Mouse (Mus musculus) midbrain, embryonic 11.5 days (tissue): ENCODE data around the gene Bcl11b. TPM values are rescaled to one million over a fixed set of nuclear protein-coding genes. Genes with fewer than 3 reads are reported as not detected.

Experiments used
- ATAC-seq: fragments of 200-750 bp; cut with Nextera tagmentation; 2 replicates; pipeline ENCODE4 v1.8.0; 2017; ENCODE audit warnings: moderate TSS enrichment, moderate library complexity; ENCODE audit not compliant: low FRiP score
- DNase-seq: peaks from one replicate; pipeline ENCODE4 v3.0.0; 2015; ENCODE audit warnings: low spot score; ENCODE audit errors: missing footprints
- H3K27ac ChIP-seq: fragments of 300-500 bp; sonication (generic); 2 replicates; pipeline ENCODE4 v1.5.1; 2014; ENCODE audit warnings: low read depth, low read length
- H3K27me3 ChIP-seq: fragments of 300-500 bp; sonication (generic); 2 replicates; pipeline ENCODE4 v1.6.1; 2014; ENCODE audit warnings: mild to moderate bottlenecking, low read length, moderate library complexity, mixed read lengths; ENCODE audit not compliant: control insufficient read depth, insufficient read depth
- H3K36me3 ChIP-seq: fragments of 300-500 bp; sonication (generic); 2 replicates; pipeline ENCODE4 v1.6.1; 2014; ENCODE audit warnings: mild to moderate bottlenecking, low read length, moderate library complexity, mixed read lengths; ENCODE audit not compliant: control insufficient read depth, insufficient read depth
- H3K4me1 ChIP-seq: fragments of 300-500 bp; sonication (generic); 2 replicates; pipeline ENCODE4 v1.6.1; 2014; ENCODE audit warnings: low read length; ENCODE audit not compliant: control insufficient read depth, insufficient read depth
- H3K4me2 ChIP-seq: fragments of 300-500 bp; sonication (generic); 2 replicates; pipeline ENCODE4 v1.6.1; 2014; ENCODE audit warnings: mild to moderate bottlenecking, moderate library complexity
- H3K4me3 ChIP-seq: fragments of 300-500 bp; sonication (generic); 2 replicates; pipeline ENCODE4 v1.5.1; 2014; ENCODE audit warnings: low read depth, low read length
- H3K9ac ChIP-seq: fragments of 300-500 bp; sonication (generic); 2 replicates; pipeline ENCODE4 v1.6.1; 2014; ENCODE audit warnings: low read length
- H3K9me3 ChIP-seq: fragments of 300-500 bp; sonication (generic); 2 replicates; pipeline ENCODE4 v1.6.1; 2016; ENCODE audit warnings: low read length; ENCODE audit not compliant: control insufficient read depth
- WGBS: fragments of 180-500 bp; shearing (Covaris S2); extraction: QIAGEN DNeasy Blood & Tissue Kit; methylation state at CpG from one replicate; pipeline ENCODE4 v1.1.7; 2014; 5-methylcytosine and 5-hydroxymethylcytosine counted together
- polyA plus RNA-seq: library from polyadenylated mRNA; unstranded; fragments of >200 nt; fragmentation: Nextera tagmentation; extraction: Ambion mirVana; gene quantifications from 2 replicates; pipeline ENCODE4 v1.2.1, GENCODE M21; 2014

Bcl11b gene
- polyA plus RNA-seq, 1 experiment from 2014 or later = 6.3 TPM

DNA sequence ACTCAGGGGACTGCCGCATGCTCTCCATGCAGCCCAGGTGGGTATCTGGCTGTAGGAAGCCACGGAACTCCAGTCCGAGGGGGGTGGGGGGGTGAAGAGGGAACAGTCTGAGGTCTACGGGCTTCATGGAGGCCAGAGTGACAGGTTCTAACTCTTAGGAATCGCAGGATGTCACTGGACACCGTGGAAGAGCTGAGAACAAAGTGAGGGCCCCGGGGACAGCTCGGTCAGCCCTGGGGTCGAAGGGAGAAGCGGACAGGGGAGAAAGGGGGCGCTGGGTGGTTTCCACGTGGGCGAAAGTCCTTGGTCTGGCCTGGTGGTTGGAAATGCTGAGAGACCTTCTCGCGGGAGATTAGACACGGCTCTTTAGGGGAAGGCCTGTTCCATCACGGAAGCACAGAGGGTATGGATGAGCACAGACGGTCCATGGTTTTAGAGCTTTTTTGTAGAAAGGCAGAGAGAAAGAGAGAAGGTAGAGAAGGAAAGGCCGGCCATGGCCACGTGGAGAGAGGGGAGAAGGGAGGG is 133.8 kb downstream of the Bcl11b start:
- Histone ChIP-seq H3K27me3 (no peaks in the 10 kb centered on the region), H3K4me3 (no peak overlapping the region), H3K9ac (no peak overlapping the region), H3K27ac (no peak overlapping the region), H3K36me3 (no peaks in the 10 kb centered on the region), H3K4me2 (no peak overlapping the region), H3K4me1 (no peaks in the 10 kb centered on the region), H3K9me3 (no peaks in the 10 kb centered on the region)
- 83% methylated on average over 20 of the region's 20 CpGs for WGBS
- DNase-seq = peak; percentile 51
- no peak for ATAC-seq

DNA sequence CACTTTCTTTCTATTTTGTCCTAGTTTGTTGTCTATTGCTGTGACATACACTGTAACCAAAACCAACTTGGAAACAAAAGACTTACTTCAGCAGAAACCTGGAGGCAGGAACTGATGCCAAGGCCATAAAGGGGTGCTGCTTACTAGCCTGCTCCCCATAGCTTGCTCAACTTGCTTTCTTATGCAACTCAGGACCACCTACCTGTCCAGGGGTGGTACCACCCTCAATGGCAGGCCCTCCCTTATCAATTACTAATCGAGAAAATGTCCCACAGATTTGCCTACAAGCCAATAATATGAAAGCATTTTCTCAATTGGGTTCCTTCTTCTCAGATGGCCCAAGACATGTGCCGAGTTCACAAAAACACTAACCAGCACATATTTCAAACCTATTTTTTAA is 135.1 kb downstream of the Bcl11b start:
- no peak overlapping the region for H3K4me2 ChIP-seq
- no peaks in the 10 kb centered on the region for H3K27me3 ChIP-seq
- H3K9ac ChIP-seq = no peak overlapping the region
- H3K4me3 ChIP-seq = no peak overlapping the region
- 95% methylated on average over 2 of the region's 2 CpGs for WGBS
- H3K4me1 ChIP-seq = no peaks in the 10 kb centered on the region
- no peak overlapping the region for H3K27ac ChIP-seq
- DNase-seq (peak; percentile 73), ATAC-seq (no peak)
- no peaks in the 10 kb centered on the region for H3K9me3 ChIP-seq
- H3K36me3 ChIP-seq = no peaks in the 10 kb centered on the region

Other genes starting within 250 kb of the Bcl11b start
- gene Setd3, start 175.7 kb upstream of the Bcl11b start, polyA plus RNA-seq = 83.3 and 92.0 TPM in 2 replicates
- gene Ccnk, start 176.0 kb upstream of the Bcl11b start, polyA plus RNA-seq = 8.1 and 9.0 TPM in 2 replicates